Mouse (Mus musculus) CD8-positive naive resting alpha-beta T cell, adult 2 months (primary cell): ENCODE data around the gene Rsbn1l.

Source experiments
- DNase-seq, 2 experiments: peaks; one replicate each; pipeline ENCODE4 v3.0.0; 2022; ENCODE audit warnings: low read depth in 2 of 2, low spot score in 2 of 2

The Rsbn1l gene

DNA sequence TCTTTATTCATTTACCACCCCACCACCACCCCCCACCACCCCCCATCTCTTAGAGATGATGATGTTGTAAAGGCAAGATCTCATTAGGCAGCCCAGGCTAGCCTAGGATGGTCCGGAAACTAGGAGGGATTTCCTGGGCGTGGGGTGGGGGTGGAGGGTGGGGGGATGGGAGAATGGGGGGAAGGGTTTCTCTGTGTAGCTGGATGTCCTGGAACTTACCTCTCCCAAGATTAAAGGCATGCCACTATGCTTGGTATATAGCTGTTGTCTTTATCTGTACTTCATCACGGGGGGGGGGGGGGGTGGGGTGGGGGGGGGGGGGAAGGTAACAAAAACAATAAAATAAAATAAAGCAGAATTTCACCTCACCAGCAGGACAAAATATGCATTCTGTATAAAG, 112.8 kb downstream of the Rsbn1l start:
- no peak for DNase-seq
